Mouse (Mus musculus) megakaryocyte, adult 5-6 weeks (primary cell): ENCODE data around the gene Smr2. TPM values are rescaled to one million over a fixed set of nuclear protein-coding genes. Genes with fewer than 3 reads are reported as not detected.
"Not testable (repeated sequence)": the region's sequence is repeated elsewhere in the genome, so short reads cannot be mapped to it uniquely, and the experiment has no call there.

ENCODE experiments used
- ATAC-seq: 2 replicates; pipeline ENCODE4 v1.8.0; 2016; ENCODE audit warnings: mild to moderate bottlenecking, inconsistent platforms; ENCODE audit not compliant: poor library complexity, severe bottlenecking
- total RNA-seq, 2 experiments: library from RNA; stranded (forward) in 1 of 2; stranded (reverse) in 1 of 2; fragments of 153-499, 151-499 nt in 1 of 2; fragments of 221-1000, 200-1000 nt in 1 of 2; gene quantifications; 2 replicates each; pipeline versions ENCODE4 v1.2.3 to v1.2.4; 2015 to 2017

The Smr2 gene
- total RNA-seq (2015), result not detected in 2 replicates
- total RNA-seq (2017), result not detected in 2 replicates

DNA sequence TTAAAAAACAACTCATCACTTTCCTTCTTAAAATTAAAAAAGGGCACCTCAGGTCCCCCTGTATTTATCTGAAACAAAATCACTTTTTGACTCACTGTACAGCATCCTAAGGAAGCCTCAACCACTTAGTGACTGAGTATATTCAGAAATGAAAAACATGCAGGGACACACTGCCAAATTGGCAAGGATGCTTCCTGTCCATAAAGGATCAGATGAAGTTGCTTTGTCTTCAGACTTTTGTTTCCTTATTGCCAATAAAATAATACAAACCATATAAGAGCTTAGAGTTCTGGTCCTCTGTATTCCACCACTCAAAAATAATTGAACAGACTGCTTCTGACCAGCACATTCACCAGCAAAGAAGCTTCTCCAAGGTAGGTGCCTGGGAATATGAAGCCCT is at the start of gene Smr2:
Gene Smr2, plus strand, starts transcription at position 301 of the 400 bp plus-strand sequence.
- ATAC-seq, result not testable (repeated sequence)

DNA sequence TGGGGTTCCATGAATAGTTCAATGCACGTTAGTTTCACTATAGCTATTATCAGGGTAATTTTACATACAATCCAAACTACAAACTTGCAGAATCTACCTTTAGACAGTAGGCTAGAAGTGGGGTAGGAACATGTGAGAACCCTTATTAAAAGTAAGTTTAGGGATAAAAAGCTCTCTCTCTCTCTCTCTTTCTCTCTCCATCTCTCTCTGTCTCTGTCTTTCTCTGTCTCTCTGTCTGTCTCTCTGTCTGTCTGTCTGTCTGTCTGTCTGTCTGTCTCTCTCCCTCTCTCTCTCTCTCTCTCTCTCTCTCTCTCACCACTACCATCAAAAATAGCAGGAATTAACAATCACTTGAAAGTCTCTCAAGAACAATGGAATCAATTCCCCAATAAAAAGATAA is 25.1 kb downstream of the Smr2 start, which contains the start of gene Gm11116:
Gene Gm11116, minus strand, starts transcription at position 101 of the 400 bp plus-strand sequence.
- ATAC-seq, result no peak

DNA sequence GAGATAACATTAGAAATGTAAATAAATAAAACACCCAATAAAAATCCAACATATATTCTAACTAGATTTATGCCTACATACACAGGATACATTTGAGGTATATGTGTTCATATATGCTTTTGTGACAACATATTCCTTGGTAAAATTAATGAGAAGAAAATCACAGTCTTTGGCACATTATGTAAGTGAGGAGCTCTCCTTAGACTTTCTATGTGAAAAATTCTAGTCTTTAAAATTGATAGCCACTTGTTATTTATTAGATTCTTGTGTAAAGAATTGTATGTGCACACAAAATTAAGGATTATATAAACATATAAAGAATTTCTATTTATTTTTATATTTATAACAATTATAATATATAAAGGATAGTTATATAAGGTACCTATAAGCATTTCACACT is 67.6 kb downstream of the Smr2 start, which contains the start of gene Gm11115:
Gene Gm11115, minus strand, starts transcription at position 101 of the 400 bp plus-strand sequence.
- ATAC-seq, result no peak

Other genes starting within 250 kb of the Smr2 start
- not detected in 2 replicates for gene Odam, start 201.5 kb upstream of the Smr2 start, total RNA-seq (2015)
- not detected in 2 replicates for gene Odam, start 201.5 kb upstream of the Smr2 start, total RNA-seq (2017)
- not detected in 2 replicates for gene Csn3, start 161.0 kb upstream of the Smr2 start, total RNA-seq (2015)
- not detected in 2 replicates for gene Csn3, start 161.0 kb upstream of the Smr2 start, total RNA-seq (2017)
- gene 2310003L06Rik, start 117.1 kb upstream of the Smr2 start, total RNA-seq (2015), result not detected in 2 replicates
- gene 2310003L06Rik, start 117.1 kb upstream of the Smr2 start, total RNA-seq (2017), result not detected in 2 replicates
- not detected in 2 replicates for gene Gm28434, start 117.0 kb upstream of the Smr2 start, total RNA-seq (2015)
- not detected in 2 replicates for gene Gm28434, start 117.0 kb upstream of the Smr2 start, total RNA-seq (2017)
- gene Cabs1, start 107.1 kb upstream of the Smr2 start, total RNA-seq (2015), result not detected in 2 replicates
- not detected in 2 replicates for gene Cabs1, start 107.1 kb upstream of the Smr2 start, total RNA-seq (2017)
- not detected in 2 replicates for gene Smr3a, start 84.0 kb upstream of the Smr2 start, total RNA-seq (2015)
- gene Smr3a, start 84.0 kb upstream of the Smr2 start, total RNA-seq (2017), result not detected in 2 replicates
- gene Gm11116, start 25.0 kb downstream of the Smr2 start, total RNA-seq (2015), result not detected in 2 replicates
- not detected in 2 replicates for gene Gm11116, start 25.0 kb downstream of the Smr2 start, total RNA-seq (2017)
- not detected in 2 replicates for gene Gm11115, start 67.5 kb downstream of the Smr2 start, total RNA-seq (2015)
- not detected in 2 replicates for gene Gm11115, start 67.5 kb downstream of the Smr2 start, total RNA-seq (2017)
- gene Gm7714, start 182.4 kb downstream of the Smr2 start, total RNA-seq (2015), result not detected in 2 replicates
- not detected in 2 replicates for gene Gm7714, start 182.4 kb downstream of the Smr2 start, total RNA-seq (2017)
- gene Prol1, start 230.8 kb downstream of the Smr2 start, total RNA-seq (2015), result not detected in 2 replicates
- not detected in 2 replicates for gene Prol1, start 230.8 kb downstream of the Smr2 start, total RNA-seq (2017)